Mouse (Mus musculus) kidney, adult 2 months (tissue): ENCODE data around the gene Rheb.

Experiments used
- CTCF ChIP-seq: fragments of 200-500 bp; conservative IDR thresholded peaks from 2 replicates; pipeline ENCODE4 v1.5.1; 2011; ENCODE audit warnings: low read depth, mild to moderate bottlenecking, control low read depth, low read length, moderate library complexity, mixed read lengths; ENCODE audit not compliant: insufficient read depth, insufficient read length
- POLR2A ChIP-seq: fragments of 200-500 bp; IDR thresholded peaks from one replicate; pipeline ENCODE4 v1.6.1; 2011; ENCODE audit warnings: low read depth, low read length, control low read depth

GRCm38 (mm10) chr5:24878713-24879112, 36.3 kb upstream of the Rheb start:
- TF ChIP-seq CTCF (no peak), POLR2A (no peak)
